Mouse (Mus musculus) liver, embryonic 14.5 days (tissue): ENCODE results near the gene Slc25a35. TPM values are rescaled to one million over a fixed set of nuclear protein-coding genes. Genes with fewer than 3 reads are reported as not detected.
A peak's percentile ranks its signal among the peaks of the same experiment; 100 is the strongest.
"Not testable (repeated sequence)": the region's sequence is repeated elsewhere in the genome, so short reads cannot be mapped to it uniquely, and the experiment has no call there.

Source experiments
- ATAC-seq: fragments of 200-750 bp; cut with Nextera tagmentation; 2 replicates; pipeline ENCODE4 v1.8.0; 2017; ENCODE audit warnings: moderate number of reproducible peaks, mild to moderate bottlenecking, moderate library complexity; ENCODE audit not compliant: insufficient read depth
- DNase-seq, 3 experiments: peaks; one replicate each; pipeline ENCODE4 v3.0.0-alpha.2; 2012 to 2013; ENCODE audit warnings: low read depth in 3 of 3, low spot score in 3 of 3
- H3K27ac ChIP-seq: fragments of 300-500 bp; sonication (generic); 2 replicates; pipeline ENCODE4 v1.5.1; 2014; ENCODE audit warnings: moderate library complexity, mild to moderate bottlenecking, control low read depth, inconsistent platforms
- H3K27me3 ChIP-seq: fragments of 300-500 bp; sonication (generic); 2 replicates; pipeline ENCODE4 v1.6.1; 2014; ENCODE audit warnings: mild to moderate bottlenecking, low read length, moderate library complexity; ENCODE audit not compliant: control insufficient read depth, insufficient read depth
- H3K36me3 ChIP-seq: fragments of 300-500 bp; sonication (generic); replicated peaks from 2 replicates; pipeline ENCODE4 v1.6.1; 2014; ENCODE audit warnings: low read depth; ENCODE audit not compliant: control insufficient read depth, insufficient read depth
- H3K4me1 ChIP-seq, 2 experiments: fragments of 200-500 bp in 1 of 2; fragments of 300-500 bp in 1 of 2; sonication (generic) in 1 of 2; replicated peaks; 2 replicates each; pipeline ENCODE4 v1.6.1; 2012 to 2014; ENCODE audit warnings: antibody characterized with exemption in 1 of 2, inconsistent platforms in 1 of 2, low read length in 1 of 2; ENCODE audit not compliant: control insufficient read depth in 2 of 2, insufficient read depth in 2 of 2
- H3K4me2 ChIP-seq: fragments of 300-500 bp; sonication (generic); 2 replicates; pipeline ENCODE4 v1.6.1; 2014; ENCODE audit warnings: low read depth, mild to moderate bottlenecking, control low read depth, moderate library complexity
- H3K4me3 ChIP-seq, 2 experiments: fragments of 200-500 bp in 1 of 2; fragments of 300-500 bp in 1 of 2; sonication (generic) in 1 of 2; 2 replicates each; pipeline ENCODE4 v1.5.1; 2012 to 2014; ENCODE audit warnings: low read depth in 2 of 2, low read length in 2 of 2, mild to moderate bottlenecking in 2 of 2, control low read depth in 1 of 2, inconsistent platforms in 1 of 2, moderate library complexity in 1 of 2; ENCODE audit not compliant: insufficient read depth in 1 of 2
- H3K9ac ChIP-seq: fragments of 300-500 bp; sonication (generic); replicated peaks from 2 replicates; pipeline ENCODE4 v1.6.1; 2014; ENCODE audit warnings: mild to moderate bottlenecking, control low read depth, moderate library complexity
- H3K9me3 ChIP-seq: fragments of 300-500 bp; sonication (generic); 2 replicates; pipeline ENCODE4 v1.6.1; 2016; ENCODE audit warnings: low read length, mixed read lengths; ENCODE audit not compliant: control insufficient read depth
- CTCF ChIP-seq: IDR thresholded peaks from 2 replicates; pipeline ENCODE4 v1.5.1; 2016; ENCODE audit warnings: antibody characterized with exemption, low read depth, control low read depth
- EP300 ChIP-seq: IDR thresholded peaks from 2 replicates; pipeline ENCODE4 v1.6.1; 2016; ENCODE audit warnings: antibody characterized with exemption, low read depth
- WGBS: fragments of 180-500 bp; shearing (Covaris S2); extraction: QIAGEN DNeasy Blood & Tissue Kit; methylation state at CpG from one replicate; pipeline ENCODE4 v1.1.7; 2014; ENCODE audit not compliant: insufficient replicate concordance; 5-methylcytosine and 5-hydroxymethylcytosine counted together
- polyA plus RNA-seq, 2 experiments: library from polyadenylated mRNA; depleted of rRNA in 1 of 2; stranded (reverse) in 1 of 2; unstranded in 1 of 2; fragments of >200 nt; fragmentation: Nextera tagmentation in 1 of 2; extraction: Ambion mirVana in 1 of 2; gene quantifications; 2 replicates each; pipeline versions ENCODE4 v1.2.1 to v1.2.3; 2012 to 2014

The Slc25a35 gene
- polyA plus RNA-seq, 2 experiments = 0.13 to 0.59 TPM

GRCm38 (mm10) chr11:68966554-68966953, 1.4 kb upstream of the Slc25a35 start:
- no peak for ATAC-seq
- Histone ChIP-seq H3K27ac (no peak overlapping the region), H3K36me3 (no peaks in the 10 kb centered on the region), H3K4me2 (peak overlapping the region; percentile 97), H3K9ac (no peak overlapping the region), H3K4me1 (peaks cover 8 to 13% of the 10 kb centered on the region in 2 experiments), H3K9me3 (no peaks in the 10 kb centered on the region), H3K4me3 (no peak overlapping the region), H3K27me3 (peaks cover 2% of the 10 kb centered on the region; the same call in 1 of the 2 replicates)
- no peak for DNase-seq
- WGBS = 44% methylated on average over 1 of the region's 1 CpGs
- no peak for TF ChIP-seq CTCF

GRCm38 (mm10) chr11:68968752-68969151, 821 bp downstream of the Slc25a35 start:
- H3K36me3 ChIP-seq = no peaks in the 10 kb centered on the region
- peaks cover 2% of the 10 kb centered on the region; the same call in 1 of the 2 replicates for H3K27me3 ChIP-seq
- 82% methylated on average over 11 of the region's 11 CpGs for WGBS
- peaks cover 13 to 14% of the 10 kb centered on the region in 2 experiments for H3K4me1 ChIP-seq
- DNase-seq (no peak), ATAC-seq (no peak)
- H3K4me2 ChIP-seq = peak overlapping the region; percentile 97
- H3K9me3 ChIP-seq = no peaks in the 10 kb centered on the region
- H3K9ac ChIP-seq = no peak overlapping the region
- TF ChIP-seq EP300 (no peak), CTCF (no peak)
- H3K27ac ChIP-seq = no peak overlapping the region
- no peak overlapping the region; a peak in 1 of 4 replicates for H3K4me3 ChIP-seq

GRCm38 (mm10) chr11:68970232-68970631, 2.3 kb downstream of the Slc25a35 start:
- no peak overlapping the region for H3K27ac ChIP-seq
- no peak for DNase-seq

DNA sequence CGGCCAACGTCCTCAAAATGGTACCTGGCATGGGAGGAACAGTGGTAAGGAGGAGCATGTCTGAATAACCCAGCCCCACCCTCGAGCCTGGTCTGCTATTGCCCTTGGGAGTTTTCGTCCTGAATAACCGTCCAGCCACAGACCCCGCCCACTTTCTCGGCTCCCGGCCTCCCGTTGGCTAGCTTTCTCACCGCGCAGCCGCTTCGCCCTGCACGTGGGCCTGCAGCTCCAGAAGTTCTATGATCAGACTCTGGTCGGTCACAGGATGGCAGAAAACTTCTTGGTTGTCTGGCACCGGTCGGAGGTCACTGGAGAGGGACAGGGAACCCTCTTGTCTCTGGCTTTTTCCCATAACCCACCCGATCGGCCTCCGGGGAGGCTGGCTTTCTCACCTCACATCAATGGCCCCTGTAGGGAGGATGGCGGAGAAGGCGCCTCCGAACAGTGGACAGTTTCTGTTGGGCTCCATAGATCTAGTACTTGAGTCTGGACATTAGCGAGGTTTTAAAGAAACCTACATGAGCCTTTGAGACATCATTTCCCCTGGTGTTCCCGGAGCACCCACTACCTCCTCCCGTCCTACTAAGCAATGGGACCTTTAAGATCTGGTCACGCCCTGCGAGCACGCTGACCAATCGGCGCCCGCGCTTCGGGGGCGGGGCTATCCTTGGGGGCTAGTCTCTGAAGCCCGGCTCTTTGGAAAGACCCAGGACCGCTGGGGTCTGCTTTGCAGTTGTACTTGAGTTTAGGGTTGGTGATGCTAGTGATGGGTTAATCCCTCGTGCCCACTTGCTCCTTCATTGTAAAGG, 5.5 kb downstream of the Slc25a35 start:
- ATAC-seq = peak; percentile 93
- H3K27ac ChIP-seq, H3K27me3 ChIP-seq: not testable (repeated sequence)

More at GRCm38 (mm10) chr11:68970232-68970631, 2.3 kb downstream of the Slc25a35 start:
- H3K36me3 ChIP-seq = no peaks in the 10 kb centered on the region
- H3K4me2 ChIP-seq = no peak overlapping the region
- no peak overlapping the region for H3K4me3 ChIP-seq
- TF ChIP-seq CTCF = no peak
- no peak for TF ChIP-seq EP300
- H3K4me1 ChIP-seq = peaks cover 13 to 18% of the 10 kb centered on the region in 2 experiments
- WGBS = 66% methylated on average over 4 of the region's 4 CpGs
- H3K9me3 ChIP-seq = no peaks in the 10 kb centered on the region
- peaks cover 2% of the 10 kb centered on the region; the same call in 1 of the 2 replicates for H3K27me3 ChIP-seq
- no peak overlapping the region for H3K9ac ChIP-seq
- ATAC-seq = no peak

GRCm38 (mm10) chr11:68974059-68974450, 6.1 kb downstream of the Slc25a35 start:
- no peaks in the 10 kb centered on the region for H3K36me3 ChIP-seq
- no peaks in the 10 kb centered on the region for H3K27me3 ChIP-seq
- no peak overlapping the region; the same call in 1 of the 2 replicates for H3K9ac ChIP-seq
- ATAC-seq (no peak), DNase-seq (no peak)
- no peak for TF ChIP-seq CTCF
- H3K27ac ChIP-seq = no peak overlapping the region
- WGBS = 30% methylated on average over 6 of the region's 6 CpGs
- H3K4me3 ChIP-seq = peak overlapping the region; percentile 50 to 57
- H3K4me2 ChIP-seq = peak overlapping the region; percentile 74
- no peaks in the 10 kb centered on the region for H3K9me3 ChIP-seq
- H3K4me1 ChIP-seq = peaks cover 0 to 10% of the 10 kb centered on the region in 2 experiments; a peak in 3 of 4 replicates

More for the DNA sequence above, 5.5 kb downstream of the Slc25a35 start:
- Histone ChIP-seq H3K4me3 (peak overlapping the region; percentile 50 to 57), H3K4me2 (peak overlapping the region; percentile 74), H3K4me1 (peaks cover under 1 to 12% of the 10 kb centered on the region in 2 experiments)
- not testable (repeated sequence) for H3K9me3 ChIP-seq, H3K9ac ChIP-seq, H3K36me3 ChIP-seq
- DNase-seq = peak; percentile 67 to 74 (median 70)
- WGBS = under 1% methylated on average over 37 of the region's 38 CpGs
